Mouse (Mus musculus) forebrain, embryonic 13.5 days (tissue): ENCODE results near the gene Pkd1l3. TPM values are rescaled to one million over a fixed set of nuclear protein-coding genes. Genes with fewer than 3 reads are reported as not detected.

Experiments
- ATAC-seq: fragments of 200-750 bp; cut with Nextera tagmentation; 2 replicates; pipeline ENCODE4 v1.8.0; 2017
- H3K27ac ChIP-seq: fragments of 300-500 bp; sonication (generic); 2 replicates; pipeline ENCODE4 v1.5.1; 2015; ENCODE audit warnings: inconsistent platforms, mild to moderate bottlenecking, moderate library complexity
- H3K27me3 ChIP-seq: fragments of 300-500 bp; sonication (generic); 2 replicates; pipeline ENCODE4 v1.6.1; 2015; ENCODE audit warnings: mild to moderate bottlenecking, inconsistent platforms
- H3K36me3 ChIP-seq: fragments of 300-500 bp; sonication (generic); 2 replicates; pipeline ENCODE4 v1.6.1; 2015; ENCODE audit warnings: mild to moderate bottlenecking, inconsistent platforms; ENCODE audit not compliant: poor library complexity, severe bottlenecking
- H3K4me1 ChIP-seq: fragments of 300-500 bp; sonication (generic); 2 replicates; pipeline ENCODE4 v1.6.1; 2015; ENCODE audit warnings: inconsistent platforms
- H3K4me2 ChIP-seq: fragments of 300-500 bp; sonication (generic); 2 replicates; pipeline ENCODE4 v1.6.1; 2015; ENCODE audit warnings: inconsistent platforms, mild to moderate bottlenecking, moderate library complexity
- H3K4me3 ChIP-seq: fragments of 300-500 bp; sonication (generic); 2 replicates; pipeline ENCODE4 v1.5.1; 2015; ENCODE audit warnings: mild to moderate bottlenecking, inconsistent platforms
- H3K9ac ChIP-seq: fragments of 300-500 bp; sonication (generic); 2 replicates; pipeline ENCODE4 v1.6.1; 2015; ENCODE audit warnings: mild to moderate bottlenecking, inconsistent platforms
- H3K9me3 ChIP-seq: fragments of 300-500 bp; sonication (generic); replicated peaks from 2 replicates; pipeline ENCODE4 v1.6.1; 2016; ENCODE audit warnings: inconsistent platforms
- WGBS: fragments of 180-500 bp; shearing (Covaris S2); methylation state at CpG from one replicate; pipeline ENCODE4 v1.1.7; 2015; 5-methylcytosine and 5-hydroxymethylcytosine counted together
- polyA plus RNA-seq: library from polyadenylated mRNA; unstranded; fragments of >200 nt; fragmentation: Nextera tagmentation; extraction: Ambion mirVana; gene quantifications from 2 replicates; pipeline ENCODE4 v1.2.1, GENCODE M21; 2015

Gene Pkd1l3
- polyA plus RNA-seq, 1 experiment from 2014 or later: 0.12 TPM

DNA sequence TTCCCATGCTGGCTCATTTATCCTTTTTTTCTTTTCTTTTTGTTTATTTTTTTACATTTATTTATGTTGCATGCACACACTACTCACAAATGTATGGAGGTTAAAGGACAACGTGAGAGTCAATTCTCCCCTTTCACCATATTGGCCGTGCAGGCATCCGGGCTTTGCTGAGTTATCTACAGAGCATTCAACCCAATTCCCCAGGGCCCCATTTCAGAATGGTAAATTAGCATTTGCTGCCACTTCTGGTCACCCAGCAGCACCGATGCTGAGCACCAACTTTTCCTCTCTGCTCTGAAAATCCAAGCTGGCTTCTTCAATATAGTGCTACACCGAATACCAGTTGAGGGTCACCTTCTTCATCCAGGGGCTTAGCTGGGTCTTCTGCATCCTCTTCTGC is 24.5 kb downstream of the Pkd1l3 start:
- H3K4me3 ChIP-seq: no peak overlapping the region
- H3K4me2 ChIP-seq: no peak overlapping the region
- no peak for ATAC-seq
- no peaks in the 10 kb centered on the region for H3K9me3 ChIP-seq
- H3K36me3 ChIP-seq: no peaks in the 10 kb centered on the region
- WGBS: 82% methylated on average over 5 of the region's 5 CpGs
- no peak overlapping the region for H3K9ac ChIP-seq
- H3K27me3 ChIP-seq: no peaks in the 10 kb centered on the region
- H3K27ac ChIP-seq: no peak overlapping the region
- no peaks in the 10 kb centered on the region for H3K4me1 ChIP-seq

GRCm38 (mm10) chr8:109640410-109640809 is 26.1 kb downstream of the Pkd1l3 start:
- Histone ChIP-seq H3K4me3 (no peak overlapping the region), H3K27ac (no peak overlapping the region), H3K36me3 (no peaks in the 10 kb centered on the region), H3K4me2 (no peak overlapping the region), H3K9ac (no peak overlapping the region), H3K27me3 (no peaks in the 10 kb centered on the region), H3K4me1 (no peaks in the 10 kb centered on the region), H3K9me3 (no peaks in the 10 kb centered on the region)
- WGBS: 64% methylated on average over 7 of the region's 7 CpGs
- no peak for ATAC-seq

DNA sequence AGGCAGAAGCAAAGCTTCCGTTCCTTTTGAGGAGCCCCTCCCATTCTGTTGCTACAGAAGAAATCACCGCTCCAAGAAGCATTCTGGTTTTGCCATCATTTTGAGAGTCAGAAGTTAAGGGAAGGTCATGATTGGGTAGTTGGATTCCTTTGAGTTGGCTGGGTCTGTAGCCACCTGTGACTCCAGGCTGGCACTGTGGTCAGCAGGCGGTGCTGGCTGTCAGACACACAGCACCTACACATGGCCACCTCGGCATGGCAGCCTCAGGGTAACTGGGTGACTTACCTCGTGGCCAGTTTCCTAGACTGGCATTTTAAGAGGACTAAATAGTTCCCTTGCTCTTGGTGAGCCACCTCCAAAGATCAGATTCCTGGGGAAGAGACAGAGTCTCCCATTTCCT is 26.9 kb downstream of the Pkd1l3 start:
- no peaks in the 10 kb centered on the region for H3K27me3 ChIP-seq
- H3K4me1 ChIP-seq: no peaks in the 10 kb centered on the region
- H3K36me3 ChIP-seq: no peaks in the 10 kb centered on the region
- no peak overlapping the region for H3K4me2 ChIP-seq
- 83% methylated on average over 5 of the region's 5 CpGs for WGBS
- no peaks in the 10 kb centered on the region for H3K9me3 ChIP-seq
- H3K9ac ChIP-seq: no peak overlapping the region
- no peak for ATAC-seq
- H3K27ac ChIP-seq: no peak overlapping the region
- H3K4me3 ChIP-seq: no peak overlapping the region

DNA sequence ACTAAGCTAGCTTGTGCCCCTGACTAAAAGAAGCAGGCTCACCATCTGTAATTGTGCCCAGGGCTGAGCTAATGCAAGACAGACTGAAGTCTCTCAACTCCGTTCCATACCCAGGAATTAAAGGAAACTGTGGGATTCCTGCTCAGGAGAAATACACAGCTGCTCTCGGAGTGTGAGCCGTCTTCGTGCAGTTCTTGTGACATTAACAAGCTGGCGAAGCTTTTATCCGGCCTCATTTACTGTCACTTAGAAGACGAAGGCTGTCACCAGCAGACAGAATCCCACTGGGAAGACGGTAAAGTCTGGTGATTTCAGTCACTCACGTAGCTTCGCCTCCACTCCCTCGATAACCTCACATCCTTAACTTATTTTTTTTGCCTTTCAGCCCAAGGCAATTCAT is 33.0 kb downstream of the Pkd1l3 start:
- no peak overlapping the region for H3K4me3 ChIP-seq
- no peaks in the 10 kb centered on the region for H3K36me3 ChIP-seq
- no peak overlapping the region for H3K9ac ChIP-seq
- no peak overlapping the region for H3K4me2 ChIP-seq
- no peaks in the 10 kb centered on the region for H3K27me3 ChIP-seq
- no peak for ATAC-seq
- H3K9me3 ChIP-seq: no peaks in the 10 kb centered on the region
- 73% methylated on average over 11 of the region's 11 CpGs for WGBS
- H3K4me1 ChIP-seq: no peaks in the 10 kb centered on the region
- H3K27ac ChIP-seq: no peak overlapping the region

- no peak overlapping the region for H3K27ac ChIP-seq
- no peak for ATAC-seq
- no peaks in the 10 kb centered on the region for H3K36me3 ChIP-seq
- no peaks in the 10 kb centered on the region for H3K9me3 ChIP-seq
- H3K27me3 ChIP-seq: no peaks in the 10 kb centered on the region
- WGBS: 81% methylated on average over 7 of the region's 7 CpGs
- no peak overlapping the region for H3K4me3 ChIP-seq
- no peak overlapping the region for H3K9ac ChIP-seq
- H3K4me1 ChIP-seq: no peaks in the 10 kb centered on the region
- H3K4me2 ChIP-seq: no peak overlapping the region
Measured at GRCm38 (mm10) chr8:109648469-109648868, 34.2 kb downstream of the Pkd1l3 start.

DNA sequence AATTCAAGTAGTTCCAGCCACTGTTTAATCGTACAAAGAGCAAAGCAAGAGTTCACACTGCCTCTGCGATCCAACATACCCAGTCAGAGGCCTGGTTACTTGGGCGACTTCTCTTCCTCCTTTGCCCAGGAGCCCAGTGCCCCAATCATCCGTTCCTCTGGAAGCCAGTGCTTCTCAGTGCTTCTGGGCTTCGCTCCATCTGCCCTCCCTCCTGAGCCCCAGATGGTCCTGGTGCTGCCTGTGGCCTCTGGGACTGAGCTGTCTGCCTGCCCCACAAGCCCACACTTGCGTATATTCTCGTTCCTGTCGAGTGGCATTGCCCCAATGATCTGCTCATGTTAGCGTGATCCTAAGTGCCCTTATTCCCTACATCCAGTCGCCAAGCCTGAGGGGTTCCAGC is 36.5 kb downstream of the Pkd1l3 start:
- 77% methylated on average over 10 of the region's 10 CpGs for WGBS
- H3K9ac ChIP-seq: no peak overlapping the region
- no peaks in the 10 kb centered on the region for H3K36me3 ChIP-seq
- no peak overlapping the region for H3K27ac ChIP-seq
- H3K27me3 ChIP-seq: no peaks in the 10 kb centered on the region
- no peak overlapping the region for H3K4me3 ChIP-seq
- no peak overlapping the region for H3K4me2 ChIP-seq
- H3K4me1 ChIP-seq: no peaks in the 10 kb centered on the region
- ATAC-seq: no peak
- no peaks in the 10 kb centered on the region for H3K9me3 ChIP-seq

DNA sequence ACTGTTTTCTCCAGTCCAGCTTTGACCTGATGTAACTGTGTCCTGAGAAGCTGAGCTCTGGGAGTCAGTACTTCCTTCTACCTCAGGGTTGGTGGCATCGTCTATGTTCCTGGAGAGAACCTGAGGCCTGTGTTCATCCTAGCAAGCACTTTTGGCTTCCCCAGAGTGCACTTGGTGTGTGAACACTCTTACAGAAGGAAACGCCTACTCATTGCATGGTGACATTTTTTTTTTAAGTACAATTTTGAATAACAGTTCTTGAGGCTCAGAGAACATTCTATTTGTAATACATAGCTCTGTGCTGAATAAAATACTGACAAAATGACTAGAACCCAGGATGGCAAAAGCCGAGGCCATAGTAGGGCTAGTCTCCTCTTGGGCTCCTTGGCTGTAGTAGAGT is 42.5 kb downstream of the Pkd1l3 start:
- no peaks in the 10 kb centered on the region for H3K27me3 ChIP-seq
- H3K4me3 ChIP-seq: no peak overlapping the region
- H3K9me3 ChIP-seq: no peaks in the 10 kb centered on the region
- no peaks in the 10 kb centered on the region for H3K36me3 ChIP-seq
- H3K4me1 ChIP-seq: no peaks in the 10 kb centered on the region
- no peak overlapping the region for H3K4me2 ChIP-seq
- H3K9ac ChIP-seq: no peak overlapping the region
- WGBS: 86% methylated on average over 3 of the region's 3 CpGs
- no peak overlapping the region for H3K27ac ChIP-seq
- ATAC-seq: no peak

- no peak overlapping the region for H3K4me3 ChIP-seq
- no peaks in the 10 kb centered on the region for H3K27me3 ChIP-seq
- no peak overlapping the region for H3K9ac ChIP-seq
- H3K36me3 ChIP-seq: peaks cover 7% of the 10 kb centered on the region
- 88% methylated on average over 3 of the region's 3 CpGs for WGBS
- H3K4me2 ChIP-seq: no peak overlapping the region
- no peaks in the 10 kb centered on the region for H3K4me1 ChIP-seq
- no peaks in the 10 kb centered on the region for H3K9me3 ChIP-seq
- no peak for ATAC-seq
- no peak overlapping the region for H3K27ac ChIP-seq
Measured at GRCm38 (mm10) chr8:109662328-109662727, 48.0 kb downstream of the Pkd1l3 start.

DNA sequence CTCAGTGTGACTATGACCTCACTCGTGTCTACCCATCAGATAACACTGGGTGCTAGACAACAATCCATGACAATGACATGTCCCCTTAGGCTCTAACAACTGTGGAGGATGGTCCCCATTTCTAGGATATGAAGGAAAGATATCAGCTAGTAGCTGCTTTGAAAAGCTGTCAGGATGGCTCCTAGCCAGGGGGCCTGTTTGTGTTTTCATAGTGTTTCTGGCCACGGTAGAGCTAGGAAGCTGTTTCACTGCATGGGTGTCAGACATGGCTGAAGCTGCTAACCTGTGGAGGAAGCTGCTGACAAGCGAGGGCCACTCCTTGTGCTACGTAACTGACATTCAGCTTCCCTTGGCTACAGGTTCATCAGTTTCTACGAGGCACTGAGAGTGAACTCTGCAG is 52.3 kb downstream of the Pkd1l3 start:
- Histone ChIP-seq H3K9ac (no peak overlapping the region), H3K9me3 (no peaks in the 10 kb centered on the region), H3K27ac (no peak overlapping the region), H3K4me3 (no peak overlapping the region), H3K4me2 (no peak overlapping the region), H3K4me1 (no peaks in the 10 kb centered on the region), H3K27me3 (no peaks in the 10 kb centered on the region), H3K36me3 (peaks cover 50% of the 10 kb centered on the region)
- ATAC-seq: no peak
- 93% methylated on average over 5 of the region's 5 CpGs for WGBS

DNA sequence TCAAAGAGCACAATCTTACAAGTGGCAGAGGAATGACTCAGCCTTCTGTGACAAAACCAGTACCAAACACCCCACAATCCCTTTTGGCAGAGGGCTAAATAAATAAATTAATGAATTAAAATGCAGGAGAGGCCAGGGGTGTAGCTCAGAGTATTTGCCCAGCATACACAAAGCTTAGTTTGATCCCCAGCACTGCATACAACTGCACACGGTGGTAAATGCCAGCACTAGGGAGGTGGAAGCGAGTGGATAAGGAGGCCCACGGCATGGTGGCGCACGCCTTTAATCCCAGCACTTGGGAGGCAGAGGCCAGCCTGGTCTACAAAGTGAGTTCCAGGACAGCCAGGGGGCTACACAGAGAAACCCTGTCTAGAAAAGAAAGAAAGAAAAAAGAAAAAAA is 58.3 kb downstream of the Pkd1l3 start:
- no peak overlapping the region for H3K27ac ChIP-seq
- no peak overlapping the region for H3K4me3 ChIP-seq
- WGBS: 84% methylated on average over 5 of the region's 5 CpGs
- no peaks in the 10 kb centered on the region for H3K4me1 ChIP-seq
- H3K9me3 ChIP-seq: no peaks in the 10 kb centered on the region
- no peak overlapping the region for H3K4me2 ChIP-seq
- peaks cover 100% of the 10 kb centered on the region for H3K36me3 ChIP-seq
- H3K9ac ChIP-seq: no peak overlapping the region
- no peak for ATAC-seq
- no peaks in the 10 kb centered on the region for H3K27me3 ChIP-seq

DNA sequence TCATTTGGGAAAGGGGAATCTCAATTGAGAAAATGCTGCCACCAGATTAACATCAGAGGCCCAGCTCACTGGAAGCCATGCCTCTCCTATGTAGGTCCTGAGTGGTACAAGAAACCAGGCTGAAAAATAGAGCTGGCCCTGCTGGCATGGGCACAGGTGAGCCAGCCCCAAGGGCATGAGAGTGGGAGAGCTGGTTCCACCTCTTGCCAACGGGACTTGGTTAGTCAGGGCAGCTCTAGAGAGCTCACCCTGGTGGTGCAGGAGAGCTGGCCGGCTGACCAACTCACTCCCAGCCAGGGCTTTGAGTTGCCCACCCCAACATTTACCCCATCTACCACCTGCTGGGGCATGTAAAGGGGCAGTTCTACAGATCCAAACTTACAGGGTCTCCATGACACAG is 59.3 kb downstream of the Pkd1l3 start:
- no peak overlapping the region for H3K9ac ChIP-seq
- no peaks in the 10 kb centered on the region for H3K27me3 ChIP-seq
- no peak for ATAC-seq
- no peaks in the 10 kb centered on the region for H3K9me3 ChIP-seq
- no peak overlapping the region for H3K4me3 ChIP-seq
- peaks cover 100% of the 10 kb centered on the region for H3K36me3 ChIP-seq
- H3K4me2 ChIP-seq: no peak overlapping the region
- 92% methylated on average over 2 of the region's 2 CpGs for WGBS
- no peaks in the 10 kb centered on the region for H3K4me1 ChIP-seq
- no peak overlapping the region for H3K27ac ChIP-seq

- WGBS: 95% methylated on average over 9 of the region's 9 CpGs
Measured at GRCm38 (mm10) chr8:109675896-109676643, 61.8 kb downstream of the Pkd1l3 start.

DNA sequence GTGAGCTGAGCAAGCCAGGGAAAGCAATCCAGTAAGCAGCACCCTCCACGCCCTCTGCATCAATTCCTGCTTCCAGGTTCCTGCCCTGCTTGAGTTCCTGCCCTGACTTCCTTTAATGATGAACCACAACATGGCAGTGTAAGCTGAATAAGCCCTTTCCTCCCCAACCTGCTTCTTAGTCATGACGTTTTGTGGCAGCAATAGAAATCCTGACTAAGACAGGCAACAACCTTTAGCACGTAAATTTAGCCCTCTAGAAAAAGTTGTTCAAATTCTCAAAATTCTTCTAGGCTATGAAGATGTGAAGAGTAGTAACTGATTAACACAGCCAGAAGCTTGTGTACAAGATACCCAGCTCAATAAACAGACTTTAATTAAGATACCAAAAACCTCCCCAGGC is 67.2 kb downstream of the Pkd1l3 start:
- H3K36me3 ChIP-seq: peaks cover 71% of the 10 kb centered on the region
- H3K9ac ChIP-seq: no peak overlapping the region
- no peaks in the 10 kb centered on the region for H3K27me3 ChIP-seq
- no peak for ATAC-seq
- H3K4me2 ChIP-seq: no peak overlapping the region
- no peak overlapping the region for H3K4me3 ChIP-seq
- WGBS: 87% methylated on average over 3 of the region's 3 CpGs
- H3K27ac ChIP-seq: no peak overlapping the region
- H3K4me1 ChIP-seq: no peaks in the 10 kb centered on the region
- no peaks in the 10 kb centered on the region for H3K9me3 ChIP-seq

More at GRCm38 (mm10) chr8:109675896-109676643, 61.8 kb downstream of the Pkd1l3 start:
- H3K4me1 ChIP-seq: no peaks in the 10 kb centered on the region
- no peak overlapping the region for H3K27ac ChIP-seq
- no peak for ATAC-seq
- H3K4me2 ChIP-seq: no peak overlapping the region
- H3K27me3 ChIP-seq: no peaks in the 10 kb centered on the region
- H3K36me3 ChIP-seq: peaks cover 96% of the 10 kb centered on the region
- H3K9ac ChIP-seq: no peak overlapping the region
- no peaks in the 10 kb centered on the region for H3K9me3 ChIP-seq
- H3K4me3 ChIP-seq: no peak overlapping the region
